Mouse (Mus musculus) layer of hippocampus, adult 11-12 months (tissue): ENCODE data around the gene Elovl3.
"Not testable (repeated sequence)": the region's sequence is repeated elsewhere in the genome, so short reads cannot be mapped to it uniquely, and the experiment has no call there.

ENCODE experiments used
- DNase-seq: peaks from one replicate; pipeline ENCODE4 v3.0.0; 2022; ENCODE audit warnings: low spot score

Gene Elovl3

GRCm38 (mm10) chr19:46131694-46132525 is at the start of gene Elovl3:
TSS of gene Elovl3 (plus strand) at chr19:46131897.
- no peak for DNase-seq

GRCm38 (mm10) chr19:46085185-46085584 is 46.5 kb upstream of the Elovl3 start:
- no peak for DNase-seq

DNA sequence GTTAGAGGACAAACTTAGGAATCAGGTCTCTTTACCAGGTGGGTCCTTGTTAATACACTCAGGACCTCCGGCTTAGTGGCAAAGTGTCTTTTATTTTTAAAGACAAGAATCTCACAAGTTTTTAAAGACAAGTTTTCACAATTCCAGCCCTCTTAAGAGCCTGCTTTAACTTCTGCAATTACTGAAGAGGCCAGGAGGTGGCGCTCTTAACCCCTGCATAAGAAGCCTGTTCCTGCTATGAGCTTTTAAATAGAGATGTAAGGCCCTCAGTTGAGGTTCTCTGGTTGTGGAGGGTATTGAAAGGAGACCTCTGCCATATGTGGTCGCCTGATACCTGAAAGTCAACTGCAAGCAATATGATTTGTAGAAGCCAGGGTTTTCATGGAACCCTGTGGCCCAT is 45.4 kb upstream of the Elovl3 start:
- peak; percentile 66 for DNase-seq

- no peak for DNase-seq
These were observed 43.8 kb upstream of the Elovl3 start for GRCm38 (mm10) chr19:46087871-46088270.

DNA sequence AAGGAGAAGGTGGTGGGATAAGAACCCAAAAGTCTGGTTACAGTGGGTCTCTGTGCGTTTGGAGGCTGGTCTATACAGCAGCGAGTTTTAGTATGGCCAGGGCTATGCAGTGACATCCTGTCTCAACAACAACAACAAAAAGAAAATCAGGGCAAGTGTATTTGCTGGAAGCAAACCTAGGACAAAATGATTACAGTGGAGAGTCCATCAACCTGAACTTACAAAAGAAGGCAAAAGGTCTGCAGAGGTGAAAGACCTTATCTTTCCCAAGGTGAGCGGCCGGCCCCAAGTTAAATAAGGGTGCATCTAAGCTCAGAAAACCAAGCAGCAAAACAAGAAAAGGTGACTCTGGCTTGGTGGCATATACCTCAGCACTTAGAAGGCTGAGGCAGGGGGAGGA is 40.1 kb upstream of the Elovl3 start:
- DNase-seq: no peak

- no peak for DNase-seq
These were observed 37.6 kb upstream of the Elovl3 start for GRCm38 (mm10) chr19:46094144-46094543.

DNA sequence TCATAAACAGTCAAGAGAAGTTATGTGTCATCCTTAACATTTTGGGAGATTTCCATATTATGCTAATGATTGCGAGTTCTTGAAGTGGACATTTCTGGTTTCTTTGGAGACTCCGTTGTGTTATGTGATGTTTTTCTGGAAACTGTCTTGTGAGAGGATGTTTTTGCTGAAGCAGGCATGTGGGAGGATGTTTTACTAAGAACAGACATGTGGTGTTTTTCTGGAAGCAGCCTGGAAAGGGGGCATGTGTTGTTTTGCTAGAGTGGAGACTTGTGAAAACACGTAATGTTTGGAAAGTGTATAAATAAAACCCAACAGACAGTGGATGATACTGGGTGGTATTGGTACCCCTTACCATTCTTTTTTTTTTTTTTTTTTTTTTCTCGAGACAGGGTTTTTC is 36.4 kb upstream of the Elovl3 start:
- DNase-seq: no peak

GRCm38 (mm10) chr19:46096396-46096795 is 35.3 kb upstream of the Elovl3 start:
- DNase-seq: no peak

DNA sequence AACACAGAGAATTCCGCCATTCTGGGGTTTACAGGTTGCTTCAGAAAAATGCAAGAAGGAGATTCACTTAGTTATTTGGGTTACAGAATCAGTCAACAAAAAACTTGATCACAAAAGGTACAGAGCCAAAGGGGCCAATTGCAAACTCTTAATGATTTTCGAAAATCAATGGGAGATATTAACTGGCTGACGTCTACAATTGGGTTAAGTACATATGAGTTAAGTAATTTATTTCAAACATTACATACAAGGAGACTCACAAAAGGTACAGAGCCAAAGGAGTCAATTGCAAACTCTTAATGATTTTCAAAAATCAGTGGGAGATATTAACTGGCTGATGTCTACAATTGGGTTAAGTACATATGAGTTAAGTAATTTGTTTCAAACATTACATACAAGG is 32.1 kb upstream of the Elovl3 start:
- DNase-seq: no peak

DNA sequence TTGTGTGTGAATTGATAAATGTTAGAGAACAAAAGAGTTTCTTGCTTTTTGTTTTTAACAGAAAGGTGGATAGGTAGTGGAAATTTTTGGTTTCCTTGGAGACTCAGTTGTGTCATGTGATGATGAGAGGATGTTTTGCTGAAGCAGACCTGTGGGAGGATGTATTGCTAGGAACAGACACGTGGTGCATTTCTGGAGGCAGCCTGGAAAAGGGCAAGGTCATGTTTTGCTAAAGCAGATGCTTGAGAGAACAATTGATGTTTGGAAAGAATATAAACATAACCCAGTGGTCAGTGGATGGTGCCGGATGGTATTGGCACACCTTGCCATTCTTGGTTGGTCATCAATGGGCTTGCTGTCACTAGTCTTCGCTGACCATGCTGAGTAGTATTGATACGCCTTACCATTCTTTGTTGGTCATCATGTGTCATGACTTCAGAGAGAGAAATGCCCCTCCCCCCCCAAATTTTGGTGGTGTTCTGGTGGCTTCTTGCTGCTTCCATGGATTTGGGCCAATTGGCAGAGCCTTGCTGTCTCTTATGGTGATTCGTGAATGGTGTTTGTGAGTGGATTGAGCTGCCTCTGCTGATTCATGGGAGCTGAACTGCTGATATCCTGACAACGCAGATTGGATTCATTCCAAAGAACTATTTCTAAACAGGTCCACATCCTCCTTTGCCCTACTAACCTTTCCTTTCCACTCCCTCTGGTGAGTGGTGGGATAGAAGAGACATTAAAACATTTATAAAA is 28.1 kb upstream of the Elovl3 start:
- no peak for DNase-seq

- no peak for DNase-seq
These were observed 27.5 kb upstream of the Elovl3 start for GRCm38 (mm10) chr19:46104187-46104557.

GRCm38 (mm10) chr19:46110214-46110613 is 21.5 kb upstream of the Elovl3 start:
- no peak for DNase-seq

- no peak for DNase-seq
These were observed 20.9 kb upstream of the Elovl3 start for GRCm38 (mm10) chr19:46110781-46111180.

- DNase-seq: no peak
These were observed 17.1 kb upstream of the Elovl3 start for GRCm38 (mm10) chr19:46114617-46115016.

DNA sequence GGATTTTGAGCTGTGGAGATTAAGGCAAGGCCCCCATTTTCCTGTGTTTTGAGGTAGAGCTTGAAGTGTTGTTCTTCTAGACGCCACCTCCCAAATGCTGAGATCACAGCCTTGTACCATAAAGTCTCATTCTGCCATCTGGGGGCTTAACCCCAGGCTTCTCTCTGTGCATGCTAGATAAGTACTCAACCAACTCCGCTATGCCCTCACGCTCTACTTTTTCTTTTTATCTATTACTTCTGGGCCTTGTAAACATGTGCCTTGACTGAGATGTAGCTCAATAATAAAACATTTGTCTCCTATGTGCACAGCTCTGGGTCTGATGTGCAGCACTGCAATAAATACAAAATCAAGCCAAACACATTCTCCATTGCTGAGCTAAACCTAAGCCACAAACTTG is 12.2 kb upstream of the Elovl3 start:
- DNase-seq: no peak

DNA sequence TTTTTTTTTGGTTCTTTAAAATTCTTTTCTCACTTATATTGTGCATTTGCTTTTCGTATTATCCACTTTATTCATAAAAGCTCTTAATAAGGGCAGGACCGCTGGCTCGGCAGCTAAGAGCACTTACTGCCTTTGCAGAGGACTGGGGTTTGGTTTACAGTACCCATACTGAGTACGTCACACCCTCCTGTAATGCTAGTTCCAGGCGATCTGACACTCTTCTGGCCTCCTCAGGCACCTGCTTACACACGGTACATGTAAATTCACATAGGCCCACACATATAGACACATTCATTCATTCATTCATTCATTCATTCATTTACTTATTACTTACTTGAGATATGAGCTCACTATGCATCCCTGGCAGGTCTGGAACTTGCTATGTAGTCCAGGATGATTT is 10.8 kb upstream of the Elovl3 start:
- DNase-seq: no peak

GRCm38 (mm10) chr19:46123876-46124275 is 7.8 kb upstream of the Elovl3 start:
- no peak for DNase-seq

GRCm38 (mm10) chr19:46124651-46125050 is 7.0 kb upstream of the Elovl3 start:
- DNase-seq: no peak

GRCm38 (mm10) chr19:46126301-46126700 is 5.4 kb upstream of the Elovl3 start:
- DNase-seq: no peak

DNA sequence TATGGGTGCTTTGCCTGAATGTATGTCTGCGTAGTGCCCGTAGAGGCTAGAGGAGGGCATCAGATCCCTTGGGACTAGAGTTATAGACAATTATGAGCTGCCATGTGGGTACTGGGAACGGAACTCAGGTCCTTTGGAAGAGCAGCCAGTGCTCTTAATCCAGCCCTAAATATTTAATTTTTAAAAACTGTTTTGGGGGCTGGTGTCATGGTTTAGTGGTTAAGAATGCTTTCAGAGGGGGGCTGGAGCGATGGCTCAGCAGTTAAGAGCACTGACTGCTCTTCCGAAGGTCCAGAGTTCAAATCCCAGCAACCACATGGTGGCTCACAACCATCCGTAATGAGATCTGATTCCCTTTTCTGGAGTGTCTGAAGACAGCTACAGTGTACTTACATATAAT is 2.0 kb upstream of the Elovl3 start:
- DNase-seq: not testable (repeated sequence)

DNA sequence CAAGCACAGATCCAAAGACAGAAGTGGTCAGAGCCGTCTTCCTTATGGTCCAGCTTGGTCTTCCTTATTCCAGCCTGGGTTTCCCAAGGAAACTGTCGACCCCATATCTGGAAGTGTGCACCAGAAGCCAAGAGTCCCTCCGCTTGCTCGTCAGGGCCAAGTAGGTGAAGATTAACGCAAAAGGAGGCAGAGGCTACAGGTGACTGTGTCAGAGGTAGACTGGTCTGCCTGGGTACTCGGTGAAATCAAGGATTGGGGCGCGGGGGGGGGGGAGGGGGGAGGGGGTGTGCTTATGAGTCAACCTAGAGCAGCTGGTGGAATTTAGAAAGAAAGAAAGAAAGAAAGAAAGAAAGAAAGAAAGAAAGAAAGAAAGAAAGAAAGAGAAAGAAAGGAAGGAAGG is 414 bp upstream of the Elovl3 start:
- no peak for DNase-seq

DNA sequence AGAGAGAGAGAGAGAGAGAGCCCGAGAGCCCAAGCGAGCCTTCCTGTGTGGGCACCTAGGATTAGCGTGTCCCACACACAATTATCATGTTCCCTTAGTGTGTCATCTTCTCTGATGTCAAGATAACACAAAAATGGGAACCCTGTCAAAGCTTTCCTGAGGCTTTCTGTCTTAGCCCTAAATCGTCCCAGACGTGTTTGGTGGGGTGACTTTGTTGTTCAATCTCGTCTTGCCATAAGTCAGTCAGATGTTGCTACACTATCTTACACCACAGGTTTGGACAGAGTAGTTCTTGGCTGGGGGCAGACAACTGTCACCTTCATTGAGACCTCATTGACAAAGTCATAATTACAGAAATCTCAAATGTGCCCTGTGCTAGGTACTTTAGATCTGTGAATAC is 880 bp downstream of the Elovl3 start:
- no peak for DNase-seq

DNA sequence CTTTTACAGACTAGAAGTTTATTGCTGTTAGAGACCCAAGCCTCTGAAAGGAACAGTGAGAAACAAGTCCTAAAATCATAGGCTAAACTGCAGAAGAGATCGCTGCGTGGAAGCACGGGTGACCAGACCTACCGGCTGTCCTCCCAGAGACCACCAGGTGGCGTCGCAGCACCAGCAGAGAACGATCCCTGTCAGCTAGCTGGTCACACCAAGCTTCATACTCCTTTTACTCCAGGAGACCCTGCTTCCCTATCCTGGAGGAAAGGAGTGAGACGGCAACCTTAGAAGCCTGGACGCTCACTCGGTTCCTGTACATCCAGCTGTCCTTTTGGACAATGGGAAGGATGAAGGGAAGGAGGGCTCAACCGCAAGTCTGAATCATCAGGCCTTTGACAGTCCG is 3.6 kb downstream of the Elovl3 start:
- peak; percentile 92 for DNase-seq
